Mouse (Mus musculus) 3134 (cell line): ENCODE results near the gene Ttll10.

Source experiments
- DNase-seq: peaks from one replicate; pipeline ENCODE4 v3.0.0-alpha.2; 2011; ENCODE audit warnings: low spot score; ENCODE audit not compliant: insufficient read length; ENCODE audit errors: extremely low read depth

Ttll10 gene

GRCm38 (mm10) chr4:156059261-156059660 is at the start of gene Ttll10:
Gene Ttll10, minus strand, starts transcription at chr4:156059414.
- no peak for DNase-seq

GRCm38 (mm10) chr4:156103342-156103741 is 44.1 kb upstream of the Ttll10 start:
- no peak for DNase-seq

- no peak for DNase-seq
Measured at GRCm38 (mm10) chr4:156101481-156101903, 42.3 kb upstream of the Ttll10 start.

GRCm38 (mm10) chr4:156100501-156100900 is 41.3 kb upstream of the Ttll10 start:
- no peak for DNase-seq

- DNase-seq, result no peak
Measured at GRCm38 (mm10) chr4:156099427-156099826, 40.2 kb upstream of the Ttll10 start.

- DNase-seq, result no peak
Measured at GRCm38 (mm10) chr4:156097770-156098366, 38.7 kb upstream of the Ttll10 start.

- no peak for DNase-seq
Measured at GRCm38 (mm10) chr4:156096191-156096590, 37.0 kb upstream of the Ttll10 start.

GRCm38 (mm10) chr4:156093758-156094157 is 34.5 kb upstream of the Ttll10 start:
- DNase-seq, result no peak

GRCm38 (mm10) chr4:156092765-156093164 is 33.6 kb upstream of the Ttll10 start:
- no peak for DNase-seq

GRCm38 (mm10) chr4:156091236-156091635 is 32.0 kb upstream of the Ttll10 start:
- no peak for DNase-seq

- DNase-seq, result no peak
Measured at GRCm38 (mm10) chr4:156087398-156088087, 28.3 kb upstream of the Ttll10 start.

GRCm38 (mm10) chr4:156085256-156085655 is 26.0 kb upstream of the Ttll10 start:
- DNase-seq, result no peak

GRCm38 (mm10) chr4:156084096-156084879 is 25.1 kb upstream of the Ttll10 start:
- DNase-seq, result no peak

- DNase-seq, result no peak
Measured at GRCm38 (mm10) chr4:156083348-156083747, 24.1 kb upstream of the Ttll10 start.

- no peak for DNase-seq
Measured at GRCm38 (mm10) chr4:156082621-156083234, 23.5 kb upstream of the Ttll10 start.

GRCm38 (mm10) chr4:156077499-156078301 is 18.5 kb upstream of the Ttll10 start:
- DNase-seq, result no peak

- no peak for DNase-seq
Measured at GRCm38 (mm10) chr4:156076911-156077382, 17.7 kb upstream of the Ttll10 start.

GRCm38 (mm10) chr4:156070716-156071115 is 11.5 kb upstream of the Ttll10 start:
- DNase-seq, result no peak

- DNase-seq, result no peak
Measured at GRCm38 (mm10) chr4:156070276-156070675, 11.1 kb upstream of the Ttll10 start.

- no peak for DNase-seq
Measured at GRCm38 (mm10) chr4:156069701-156070100, 10.5 kb upstream of the Ttll10 start.
